In genomic region chr9:47714541-47714940, GRCm38 (mm10) we compare ENCODE assay signal across 19 mouse cellular contexts.
DNase-seq lines count a peak whose midpoint lies in the region; ATAC-seq and TF ChIP-seq lines count a peak whose summit lies in the region.
"Had no signal": no experiment of that assay in that cellular context is flagged by ENCODE, and none has a peak within 500 bp of the region (broad histone marks: within the 10 kb centered on the region; RNA-seq: fewer than 3 reads in every experiment).

No protein-coding gene starts in this region.

- no peak overlapping the region for H3K9ac ChIP-seq in midbrain, embryonic 13.5 days (replicated peaks)
- H3K9ac ChIP-seq in hindbrain, embryonic 15.5 days = no peak overlapping the region
- no peak overlapping the region for H3K9ac ChIP-seq in heart, adult 2 months (ENCODE audit: low read depth, low read length)
- H3K9ac ChIP-seq: forebrain, embryonic 12.5 days; heart, embryonic 15.5 days; limb, embryonic 13.5 days; liver, embryonic 13.5 days; lung, embryonic 15.5 days had no signal

- intact Hi-C loops in heart, adult 2 months (cut with DNase I) = no loop called here

- no peaks in the 10 kb centered on the region for H3K79me2 ChIP-seq in heart, adult 2 months (replicated peaks; ENCODE audit: control insufficient read depth, insufficient read depth, low read length)

- no peak for TF ChIP-seq POLR2A in heart, adult 2 months (IDR thresholded peaks at IDR 0.05; ENCODE audit: insufficient read depth, low read depth, low read length)

- no peaks in the 10 kb centered on the region for H3K36me3 ChIP-seq in midbrain, embryonic 13.5 days
- no peaks in the 10 kb centered on the region for H3K36me3 ChIP-seq in midbrain, embryonic 10.5 days
- H3K36me3 ChIP-seq in hindbrain, embryonic 15.5 days = no peaks in the 10 kb centered on the region
- no peaks in the 10 kb centered on the region for H3K36me3 ChIP-seq in heart, adult 2 months (ENCODE audit: control insufficient read depth, insufficient read depth, low read length)
- H3K36me3 ChIP-seq: forebrain, embryonic 12.5 days; heart, embryonic 15.5 days; limb, embryonic 13.5 days; liver, embryonic 13.5 days; lung, embryonic 15.5 days had no signal

- H3K4me3 ChIP-seq in midbrain, embryonic 13.5 days (replicated peaks) = no peak overlapping the region
- no peak overlapping the region for H3K4me3 ChIP-seq in midbrain, embryonic 10.5 days
- no peak overlapping the region for H3K4me3 ChIP-seq in hindbrain, embryonic 15.5 days
- H3K4me3 ChIP-seq in heart, adult 2 months = no peak overlapping the region
- H3K4me3 ChIP-seq: forebrain, embryonic 12.5 days; heart, embryonic 15.5 days; limb, embryonic 13.5 days; liver, embryonic 13.5 days; lung, embryonic 15.5 days had no signal

- no peak overlapping the region for H3K4me2 ChIP-seq in midbrain, embryonic 13.5 days (replicated peaks)
- no peak overlapping the region for H3K4me2 ChIP-seq in hindbrain, embryonic 15.5 days
- H3K4me2 ChIP-seq: forebrain, embryonic 12.5 days; heart, embryonic 15.5 days; limb, embryonic 13.5 days; liver, embryonic 13.5 days; lung, embryonic 15.5 days had no signal

- H3K27ac ChIP-seq in midbrain, embryonic 13.5 days = 0 out of 2 replicates have a peak overlapping the region, but pooled peaks have one; percentile 22
- no peak overlapping the region for H3K27ac ChIP-seq in midbrain, embryonic 10.5 days (replicated peaks)
- no peak overlapping the region for H3K27ac ChIP-seq in hindbrain, embryonic 15.5 days (replicated peaks)
- no peak overlapping the region for H3K27ac ChIP-seq in heart, adult 2 months
- H3K27ac ChIP-seq: forebrain, embryonic 12.5 days; heart, embryonic 15.5 days; limb, embryonic 13.5 days; liver, embryonic 13.5 days; lung, embryonic 15.5 days; stomach, postnatal 0 days had no signal

- WGBS in midbrain, embryonic 13.5 days = 33% methylated on average over 2 of the region's 2 CpGs
- WGBS in midbrain, embryonic 10.5 days = 74% methylated on average over 2 of the region's 2 CpGs
- 15% methylated on average over 2 of the region's 2 CpGs for WGBS in hindbrain, embryonic 15.5 days
- 72% methylated on average over 2 of the region's 2 CpGs for WGBS in heart, adult 2 months

- no peaks in the 10 kb centered on the region; the same call in 1 of the 2 replicates for H3K9me3 ChIP-seq in midbrain, embryonic 13.5 days
- H3K9me3 ChIP-seq in midbrain, embryonic 10.5 days (replicated peaks) = no peaks in the 10 kb centered on the region
- no peaks in the 10 kb centered on the region for H3K9me3 ChIP-seq in hindbrain, embryonic 15.5 days
- H3K9me3 ChIP-seq: forebrain, embryonic 12.5 days; heart, embryonic 15.5 days; limb, embryonic 13.5 days; liver, embryonic 13.5 days; lung, embryonic 15.5 days had no signal

- no peak for DNase-seq in midbrain, embryonic 10.5 days (ENCODE audit: low spot score)
- DNase-seq in fat pad, adult 2 months (ENCODE audit: extremely low read depth, low read depth, low spot score) = peak; percentile 52
- peak; percentile 60 for DNase-seq in retina, embryonic 14.5 days (ENCODE audit: low spot score)
- no peak for DNase-seq in spleen, adult 18-20 months
- no peak for DNase-seq in heart, adult 2 months
- DNase-seq: adrenal gland, adult 8-10 months; cerebellum, postnatal 10 days; gastrocnemius, postnatal 14 days; heart, postnatal 4 days; liver, embryonic 13.5 days; lung, postnatal 4 days had no signal

- no peak; the same call in 1 of the 2 replicates for ATAC-seq in midbrain, embryonic 13.5 days
- ATAC-seq in hindbrain, embryonic 15.5 days (ENCODE audit: low FRiP score, low read depth) = peak; percentile 59; the same call in 1 of the 2 replicates
- ATAC-seq: intestine, embryonic 16.5 days had no signal

- no peak for TF ChIP-seq EP300 in heart, adult 2 months (IDR thresholded peaks at IDR 0.05; ENCODE audit: insufficient read depth, low read depth, low read length)

- H3K4me1 ChIP-seq in midbrain, embryonic 13.5 days (replicated peaks) = peaks cover 39% of the 10 kb centered on the region
- peaks cover 20% of the 10 kb centered on the region for H3K4me1 ChIP-seq in midbrain, embryonic 10.5 days
- H3K4me1 ChIP-seq in hindbrain, embryonic 15.5 days (replicated peaks) = peaks cover 32% of the 10 kb centered on the region
- H3K4me1 ChIP-seq in heart, adult 2 months (ENCODE audit: control insufficient read depth, insufficient read depth, low read length) = no peaks in the 10 kb centered on the region
- H3K4me1 ChIP-seq: heart, embryonic 15.5 days; liver, embryonic 13.5 days had no signal

- TF ChIP-seq CTCF in heart, adult 2 months (IDR thresholded peaks at IDR 0.05) = no peak

- no peaks in the 10 kb centered on the region for H3K27me3 ChIP-seq in midbrain, embryonic 13.5 days
- no peaks in the 10 kb centered on the region for H3K27me3 ChIP-seq in midbrain, embryonic 10.5 days (ENCODE audit: low read depth, poor library complexity, severe bottlenecking)
- H3K27me3 ChIP-seq in hindbrain, embryonic 15.5 days = no peaks in the 10 kb centered on the region
- H3K27me3 ChIP-seq in heart, adult 2 months (ENCODE audit: control insufficient read depth, insufficient read depth, low read length) = no peaks in the 10 kb centered on the region
- H3K27me3 ChIP-seq: heart, embryonic 15.5 days; liver, embryonic 13.5 days; lung, embryonic 15.5 days had no signal

Comparison
In these comparisons a context has a peak if more than half of its experiments do, and no peak if none do; other contexts are left out.
1. DNase-seq: peak in fat pad, adult 2 months (single experiment) and retina, embryonic 14.5 days (single experiment); none in midbrain, embryonic 10.5 days (single experiment), spleen, adult 18-20 months (0 of 2) and heart, adult 2 months (0 of 2).